Mouse (Mus musculus): Measurements from ENCODE around the gene Stk33. TPM values are rescaled to one million over a fixed set of nuclear protein-coding genes. Genes with fewer than 3 reads are reported as not detected.

Stk33 gene
- not detected for total RNA-seq (2021)
- long read RNA-seq, experiment 1, result 0 reads
- long read RNA-seq, experiment 2, result 0 reads

DNA sequence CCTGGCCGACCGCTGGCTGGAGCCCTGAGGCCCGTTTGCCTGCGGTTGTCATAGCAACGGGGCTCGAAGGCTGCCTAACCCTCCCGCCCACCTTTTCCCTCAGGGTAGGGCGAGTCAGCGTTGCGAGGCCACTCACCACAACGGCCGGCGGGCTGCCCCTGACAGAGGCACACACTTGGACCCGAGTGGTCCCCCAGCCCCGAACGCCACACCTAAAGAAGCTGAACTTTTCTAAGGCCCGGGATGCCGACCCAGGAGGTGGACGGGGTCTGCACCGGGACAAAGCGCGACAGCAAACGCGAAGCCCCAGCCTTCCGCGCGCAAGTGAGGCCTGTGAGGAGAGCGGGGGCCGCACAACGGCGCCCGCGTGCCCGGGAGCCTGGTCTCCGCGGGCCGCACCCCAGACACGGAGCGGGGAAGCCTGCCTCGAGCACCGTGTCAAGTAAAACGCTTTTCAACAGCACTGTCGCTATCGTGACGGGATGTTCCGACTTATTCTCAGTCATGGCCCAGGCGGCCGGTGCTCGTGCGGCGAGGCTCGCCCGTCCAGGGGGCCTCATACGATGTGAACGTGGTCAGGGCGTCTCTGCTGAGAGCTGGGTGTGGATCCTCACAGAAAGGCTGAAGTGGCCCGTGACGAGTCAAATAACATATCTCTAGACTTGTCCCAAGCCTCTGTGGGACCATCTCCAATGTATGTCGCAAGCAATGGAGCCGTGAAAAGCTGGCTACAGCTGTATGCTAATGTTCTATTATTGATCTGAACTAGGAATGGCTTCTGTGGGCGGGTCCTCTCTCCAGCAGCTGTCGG, at the start of gene Stk33:
TSS of gene Stk33 (minus strand) at position 301 of the 811 bp plus-strand sequence.
- intact Hi-C loops (cut with DNase I; ENCODE audit: low total_unique reads), result no loop called here
- DNase-seq, result peak; percentile 31

- no peak for DNase-seq
- intact Hi-C loops (cut with DNase I; ENCODE audit: low total_unique reads), result no loop called here
Measured at GRCm38 (mm10) chr7:109484221-109484620, 45.3 kb upstream of the Stk33 start.

GRCm38 (mm10) chr7:109480765-109481197, 41.9 kb upstream of the Stk33 start:
- intact Hi-C loops (cut with DNase I; ENCODE audit: low total_unique reads), result no loop called here
- peak; percentile 20 for DNase-seq

- no peak for DNase-seq
- intact Hi-C loops (cut with DNase I; ENCODE audit: low total_unique reads), result no loop called here
Measured at GRCm38 (mm10) chr7:109477926-109478325, 39.0 kb upstream of the Stk33 start.

- no peak for DNase-seq
- intact Hi-C loops (cut with DNase I; ENCODE audit: low total_unique reads), result no loop called here
Measured at GRCm38 (mm10) chr7:109470700-109471099, 31.8 kb upstream of the Stk33 start.

DNA sequence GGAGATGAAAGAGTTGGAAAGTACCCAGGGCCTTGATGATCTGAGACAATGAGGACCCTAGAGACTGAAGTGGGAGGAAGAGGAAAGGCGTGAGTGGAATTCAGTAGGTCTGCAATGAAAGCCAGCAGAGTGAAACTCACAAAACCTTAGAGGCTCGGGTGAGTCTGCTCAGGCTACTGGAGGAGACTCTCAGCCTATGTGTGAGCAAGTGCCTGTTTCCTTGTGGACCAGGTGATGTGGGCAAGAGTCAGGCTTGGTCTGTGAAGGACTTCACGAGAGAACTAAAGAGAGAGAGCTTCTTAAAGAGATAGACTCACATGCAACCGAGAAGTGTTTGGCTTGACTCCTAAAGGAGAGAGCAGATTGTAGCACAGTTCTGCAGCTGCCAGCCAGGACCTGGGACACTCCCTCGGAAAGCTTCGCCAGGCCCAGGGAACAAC, 29.4 kb upstream of the Stk33 start:
- intact Hi-C loops (cut with DNase I; ENCODE audit: low total_unique reads), result no loop called here
- peak; percentile 23 for DNase-seq

DNA sequence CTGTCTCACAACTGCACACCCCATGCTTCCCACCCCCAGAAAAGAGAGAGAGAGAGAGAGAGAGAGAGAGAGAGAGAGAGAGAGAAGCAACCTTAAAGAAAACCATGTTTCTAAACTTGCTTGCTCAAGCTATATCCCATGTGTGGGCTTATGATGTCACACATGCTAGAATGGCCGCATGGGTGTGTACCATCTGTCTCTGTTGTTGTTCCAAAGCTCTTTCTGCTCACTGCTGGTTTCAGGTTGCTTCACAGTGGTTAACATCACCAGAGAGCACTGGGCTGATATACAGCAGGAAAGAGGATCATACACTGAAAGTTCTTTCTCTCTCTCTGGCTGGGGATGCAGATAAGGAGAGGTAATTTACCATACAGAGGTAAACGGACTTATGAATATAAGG, 28.7 kb upstream of the Stk33 start:
- intact Hi-C loops (cut with DNase I; ENCODE audit: low total_unique reads), result no loop called here
- DNase-seq, result no peak

DNA sequence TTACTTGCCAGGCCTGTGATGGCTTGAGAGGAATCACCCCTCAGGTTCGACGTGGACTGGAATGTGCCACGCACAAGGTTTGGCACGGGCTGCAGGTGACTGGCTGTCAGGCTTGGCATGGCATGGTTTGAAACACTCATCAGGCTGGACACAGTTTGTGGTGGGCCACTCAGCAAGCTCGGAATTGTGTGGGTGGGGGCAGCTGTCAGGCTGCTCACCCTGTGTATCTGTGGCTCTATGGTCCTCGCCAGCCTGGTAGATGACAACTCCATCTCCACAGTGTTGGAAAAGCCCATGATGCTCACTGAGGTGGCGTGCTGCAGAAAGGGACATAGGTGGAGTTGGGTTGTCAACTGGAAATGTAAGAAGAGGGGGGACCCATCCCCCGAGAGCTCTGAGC, 21.8 kb upstream of the Stk33 start:
- intact Hi-C loops (cut with DNase I; ENCODE audit: low total_unique reads), result no loop called here
- no peak for DNase-seq

GRCm38 (mm10) chr7:109456563-109456962, 17.7 kb upstream of the Stk33 start:
- DNase-seq, result no peak
- intact Hi-C loops (cut with DNase I; ENCODE audit: low total_unique reads), result no loop called here

DNA sequence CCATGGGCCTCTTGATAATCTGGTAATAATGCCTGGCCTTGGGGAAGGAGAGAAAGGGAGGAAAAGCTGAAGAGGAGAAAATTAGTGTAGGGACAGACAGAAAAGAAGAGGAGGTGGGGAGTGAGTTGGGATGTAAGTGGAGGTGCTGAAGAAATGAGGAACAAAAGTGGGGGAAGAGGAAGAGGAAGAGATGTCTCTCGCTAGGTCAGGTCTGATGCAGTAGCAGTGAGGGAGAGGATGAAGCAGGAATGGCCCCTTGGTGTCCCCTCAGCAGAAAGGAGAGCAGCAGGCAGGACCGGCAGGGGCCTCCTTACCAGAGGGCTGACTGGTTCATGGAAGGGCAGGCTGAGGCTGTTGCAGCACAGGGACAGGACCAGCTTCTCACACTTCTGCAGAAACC, 16.9 kb upstream of the Stk33 start:
- intact Hi-C loops (cut with DNase I; ENCODE audit: low total_unique reads), result no loop called here

GRCm38 (mm10) chr7:109454856-109455255, 16.0 kb upstream of the Stk33 start:
- intact Hi-C loops (cut with DNase I; ENCODE audit: low total_unique reads), result no loop called here

More for the DNA sequence above, 16.9 kb upstream of the Stk33 start:
- DNase-seq, result no peak

DNA sequence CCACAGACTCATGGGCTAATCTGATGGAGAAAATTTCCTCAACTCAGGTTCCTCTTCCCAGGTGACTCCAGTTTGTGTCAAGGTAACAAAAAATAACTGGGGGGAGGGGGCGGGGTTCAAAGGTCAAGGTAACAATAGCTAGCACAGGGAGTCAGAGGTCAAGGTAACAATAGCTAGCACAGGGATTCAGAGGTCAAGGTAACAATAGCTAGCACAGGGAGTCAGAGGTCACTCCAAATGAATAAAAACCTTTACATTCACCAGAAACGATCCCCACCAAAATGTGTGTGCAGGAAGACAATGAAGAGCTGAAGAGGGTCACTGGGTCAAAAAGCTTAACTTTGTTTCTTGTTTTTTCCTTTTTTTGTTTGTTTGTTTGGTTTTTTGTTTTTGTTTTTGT, 9.2 kb upstream of the Stk33 start:
- intact Hi-C loops (cut with DNase I; ENCODE audit: low total_unique reads), result no loop called here
- no peak for DNase-seq

More at GRCm38 (mm10) chr7:109454856-109455255, 16.0 kb upstream of the Stk33 start:
- DNase-seq, result no peak

DNA sequence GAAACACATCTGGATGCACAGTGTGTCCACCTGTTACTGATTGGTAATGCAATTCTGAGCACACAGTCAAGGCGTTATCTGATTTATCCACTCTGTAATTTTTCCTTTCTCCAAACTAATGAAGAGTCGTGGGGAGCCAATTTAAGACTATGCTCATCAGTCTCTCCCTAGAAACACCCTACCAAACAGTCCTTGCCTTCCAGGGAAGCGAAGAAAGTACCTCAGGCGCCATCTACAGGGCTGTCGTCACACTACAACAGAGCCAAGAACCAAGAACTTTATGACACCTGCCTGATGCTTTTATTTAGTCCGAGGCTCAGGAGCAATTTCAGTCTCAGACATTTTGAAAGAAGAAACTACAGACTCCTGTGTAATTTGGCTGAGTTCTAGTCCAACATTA, 6.1 kb upstream of the Stk33 start:
- intact Hi-C loops (cut with DNase I; ENCODE audit: low total_unique reads), result no loop called here
- DNase-seq, result peak; percentile 15

DNA sequence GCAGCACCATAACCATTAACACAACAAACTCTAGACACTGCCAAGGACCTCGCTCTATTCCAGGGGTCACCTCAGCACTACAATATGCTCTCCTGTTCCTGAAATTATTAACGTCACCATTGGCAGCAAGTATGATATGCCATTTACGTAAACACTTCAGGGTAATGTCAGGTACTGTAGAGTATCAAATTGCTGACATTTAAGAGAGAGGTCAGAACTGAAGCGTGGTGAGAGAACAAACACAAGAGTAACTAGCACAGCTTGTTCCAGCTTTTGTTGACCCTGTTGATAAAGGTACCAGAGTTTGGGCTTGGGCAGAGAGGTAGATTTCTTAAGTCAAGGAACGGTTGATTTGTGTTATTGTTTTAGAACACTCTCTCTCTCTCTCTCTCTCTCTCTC, 3.9 kb upstream of the Stk33 start:
- intact Hi-C loops (cut with DNase I; ENCODE audit: low total_unique reads), result no loop called here
- no peak for DNase-seq

DNA sequence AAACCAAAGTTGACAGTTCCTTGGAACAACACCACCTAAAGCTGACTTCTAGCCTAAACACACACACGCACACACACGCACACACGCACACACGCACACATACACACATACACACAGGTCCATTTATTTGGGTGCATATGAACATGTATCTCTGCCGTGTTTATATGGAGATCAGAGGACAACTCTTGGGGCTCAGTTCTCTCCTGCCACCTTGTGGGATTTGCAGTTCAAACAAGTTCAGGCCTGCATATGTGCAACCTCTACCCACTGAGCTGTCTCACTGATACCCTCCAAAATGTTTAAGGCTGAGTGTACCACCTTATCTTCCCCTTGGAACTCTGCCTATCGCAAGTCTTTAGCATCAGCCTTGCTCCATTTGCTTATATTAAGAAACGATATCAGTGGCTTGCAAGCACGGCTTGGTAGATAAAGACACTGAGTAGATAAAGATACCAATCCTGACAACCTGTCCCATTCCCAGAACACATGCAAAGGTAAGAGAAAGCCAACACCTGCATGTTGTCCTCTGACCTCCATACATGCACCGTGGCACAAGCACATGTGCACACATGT, 1.9 kb upstream of the Stk33 start:
- DNase-seq, result no peak
- intact Hi-C loops (cut with DNase I; ENCODE audit: low total_unique reads), result no loop called here

GRCm38 (mm10) chr7:109424422-109425159, 14.3 kb downstream of the Stk33 start:
- intact Hi-C loops (cut with DNase I; ENCODE audit: low total_unique reads), result loop anchor here (5.0 to 10.0 kb wide), 3 partner anchors 190 to 327 kb away; no protein-coding TSS in a partner anchor
- DNase-seq, result no peak

DNA sequence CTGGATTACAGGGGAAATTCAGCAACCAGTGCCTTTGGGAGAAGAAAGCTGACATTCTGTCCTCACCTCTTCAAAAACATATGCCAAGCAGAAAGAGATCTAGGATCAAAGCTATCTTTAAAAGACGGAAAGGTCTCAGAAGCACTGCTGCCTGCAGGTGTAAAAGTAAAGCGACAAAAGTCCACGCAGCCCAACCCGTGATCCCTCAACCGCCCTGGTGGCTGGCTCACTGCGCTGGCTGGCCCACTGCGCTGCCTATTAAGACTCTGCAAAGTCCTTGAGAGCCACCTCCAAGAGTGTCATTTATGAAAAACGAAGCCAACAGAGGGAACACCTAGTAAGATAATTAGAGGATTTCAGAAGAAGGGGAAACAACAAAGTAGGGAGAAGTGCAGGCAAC, 16.1 kb downstream of the Stk33 start:
- intact Hi-C loops (cut with DNase I; ENCODE audit: low total_unique reads), result loop anchor here (5.0 to 10.0 kb wide), 3 partner anchors 188 to 326 kb away; no protein-coding TSS in a partner anchor
- no peak for DNase-seq

- intact Hi-C loops (cut with DNase I; ENCODE audit: low total_unique reads), result no loop called here
- DNase-seq, result no peak
Measured at GRCm38 (mm10) chr7:109405491-109405890, 33.4 kb downstream of the Stk33 start.

DNA sequence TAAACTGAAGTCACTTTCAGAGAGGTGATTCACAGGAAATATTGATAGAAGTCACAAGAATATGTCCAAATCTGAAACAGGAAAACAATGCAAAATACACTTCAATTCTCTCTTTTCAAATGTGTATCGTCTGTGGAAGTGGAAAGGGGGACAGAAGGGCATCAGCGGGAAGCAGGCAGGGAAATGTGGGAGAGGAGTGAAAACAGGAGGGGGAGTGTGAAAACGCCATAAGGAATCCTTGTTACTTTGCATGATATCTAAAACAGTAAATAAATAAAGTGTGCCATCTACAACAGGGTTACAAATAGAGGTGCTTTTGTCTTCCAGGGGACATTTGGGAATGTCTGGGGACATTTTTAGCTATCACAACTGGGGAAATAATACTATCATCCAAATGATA, 39.6 kb downstream of the Stk33 start:
- no peak for DNase-seq
- intact Hi-C loops (cut with DNase I; ENCODE audit: low total_unique reads), result no loop called here

GRCm38 (mm10) chr7:109381131-109381530, 57.8 kb downstream of the Stk33 start:
- intact Hi-C loops (cut with DNase I; ENCODE audit: low total_unique reads), result no loop called here

More at GRCm38 (mm10) chr7:109381131-109381530, 57.8 kb downstream of the Stk33 start:
- DNase-seq, result no peak

Data from gastrocnemius, postnatal 14 days (tissue).